Mouse (Mus musculus) hindbrain, postnatal 0 days (tissue): ENCODE measurements around the gene Isl2. TPM values are rescaled to one million over a fixed set of nuclear protein-coding genes. Genes with fewer than 3 reads are reported as not detected.

ENCODE experiments used
- ATAC-seq: fragments of 200-750 bp; cut with Nextera tagmentation; 2 replicates; pipeline ENCODE4 v1.8.0; 2017; ENCODE audit warnings: mild to moderate bottlenecking, moderate TSS enrichment, moderate library complexity
- DNase-seq: peaks from one replicate; pipeline ENCODE4 v3.0.0-alpha.2; 2015; ENCODE audit warnings: low spot score
- H3K27ac ChIP-seq: fragments of 300-500 bp; sonication (generic); 2 replicates; pipeline ENCODE4 v1.5.1; 2014; ENCODE audit warnings: mild to moderate bottlenecking
- H3K27me3 ChIP-seq: fragments of 300-500 bp; sonication (generic); 2 replicates; pipeline ENCODE4 v1.6.1; 2014; ENCODE audit warnings: low read length, mixed read lengths; ENCODE audit not compliant: insufficient read depth
- H3K36me3 ChIP-seq: fragments of 300-500 bp; sonication (generic); 2 replicates; pipeline ENCODE4 v1.6.1; 2014; ENCODE audit warnings: low read length, mixed read lengths; ENCODE audit not compliant: insufficient read depth
- H3K4me1 ChIP-seq: fragments of 300-500 bp; sonication (generic); 2 replicates; pipeline ENCODE4 v1.6.1; 2014; ENCODE audit warnings: antibody characterized with exemption, low read length, mixed read lengths; ENCODE audit not compliant: insufficient read depth
- H3K4me2 ChIP-seq: fragments of 300-500 bp; sonication (generic); 2 replicates; pipeline ENCODE4 v1.6.1; 2014; ENCODE audit warnings: low read depth, mild to moderate bottlenecking, low read length, moderate library complexity, mixed read lengths
- H3K4me3 ChIP-seq: fragments of 300-500 bp; sonication (generic); 2 replicates; pipeline ENCODE4 v1.5.1; 2014; ENCODE audit warnings: low read length
- H3K9ac ChIP-seq: fragments of 300-500 bp; sonication (generic); replicated peaks from 2 replicates; pipeline ENCODE4 v1.6.1; 2014; ENCODE audit warnings: mild to moderate bottlenecking, low read length, moderate library complexity, mixed read lengths
- H3K9me3 ChIP-seq: fragments of 300-500 bp; sonication (generic); 2 replicates; pipeline ENCODE4 v1.6.1; 2016; ENCODE audit warnings: low read length, mixed read lengths
- CTCF ChIP-seq: IDR thresholded peaks from 2 replicates; pipeline ENCODE4 v1.5.1; 2016; ENCODE audit warnings: antibody characterized with exemption, control low read depth, low read depth
- WGBS: fragments of 180-500 bp; shearing (Covaris S2); extraction: QIAGEN DNeasy Blood & Tissue Kit; methylation state at CpG from one replicate; pipeline ENCODE4 v1.1.7; 2014; 5-methylcytosine and 5-hydroxymethylcytosine counted together
- polyA plus RNA-seq: library from polyadenylated mRNA; unstranded; fragments of >200 nt; fragmentation: Nextera tagmentation; extraction: Ambion mirVana; gene quantifications from 2 replicates; pipeline ENCODE4 v1.2.1, GENCODE M21; 2015
- total RNA-seq: library from RNA; depleted of rRNA; stranded (reverse); fragments of >200 nt; gene quantifications from 2 replicates; pipeline ENCODE4 v1.2.3, GENCODE M21; 2014; rRNA removed

Isl2 gene
- 1.2 and 1.6 TPM in 2 replicates for total RNA-seq
- 0.53 and 0.95 TPM in 2 replicates for polyA plus RNA-seq

GRCm38 (mm10) chr9:55538377-55538776 is at the start of gene Isl2:
Gene Isl2 (plus strand): TSS chr9:55538672.
- no peak for DNase-seq
- Histone ChIP-seq H3K4me1 (no peaks in the 10 kb centered on the region; the same call in 1 of the 2 replicates), H3K9me3 (no peaks in the 10 kb centered on the region), H3K9ac (no peak within 1 kb of the TSS), H3K36me3 (no peaks in the 10 kb centered on the region), H3K4me3 (no peak within 1 kb of the TSS), H3K27ac (no peak within 1 kb of the TSS), H3K27me3 (peaks cover 42% of the 10 kb centered on the region), H3K4me2 (no peak within 1 kb of the TSS)
- ATAC-seq, result no peak
- TF ChIP-seq CTCF, result no peak
- WGBS, result 7% methylated on average over 4 of the region's 4 CpGs

DNA sequence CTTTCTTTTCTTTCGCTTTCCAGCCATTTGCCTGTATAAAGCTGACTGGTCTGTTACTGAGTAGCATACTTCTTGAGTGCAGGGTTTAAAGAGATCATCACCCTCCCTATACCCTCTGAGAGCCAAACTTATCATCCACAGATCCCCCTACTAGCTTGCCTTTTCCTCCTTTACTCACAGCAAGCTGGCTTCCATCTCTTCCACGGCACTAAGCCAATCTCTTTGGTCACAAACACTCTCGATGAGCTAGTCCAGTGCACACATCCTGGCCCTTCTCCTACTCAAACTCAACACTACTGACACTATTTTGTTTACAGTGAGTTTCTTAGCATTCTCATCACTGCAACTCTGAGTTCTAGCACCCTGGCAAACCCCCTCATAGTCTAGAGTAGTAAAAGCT is 30.6 kb upstream of the Isl2 start:
- H3K4me1 ChIP-seq, result no peaks in the 10 kb centered on the region; the same call in 1 of the 2 replicates
- H3K4me2 ChIP-seq, result no peak overlapping the region
- H3K27me3 ChIP-seq, result 0 out of 2 replicates have a peak, but pooled peaks cover 3% of the 10 kb centered on the region
- no peak overlapping the region for H3K27ac ChIP-seq
- DNase-seq, result no peak
- no peak overlapping the region for H3K4me3 ChIP-seq
- no peak overlapping the region for H3K9ac ChIP-seq
- 89% methylated on average over 3 of the region's 3 CpGs for WGBS
- TF ChIP-seq CTCF, result no peak
- H3K36me3 ChIP-seq, result no peaks in the 10 kb centered on the region
- H3K9me3 ChIP-seq, result no peaks in the 10 kb centered on the region
- ATAC-seq, result no peak

DNA sequence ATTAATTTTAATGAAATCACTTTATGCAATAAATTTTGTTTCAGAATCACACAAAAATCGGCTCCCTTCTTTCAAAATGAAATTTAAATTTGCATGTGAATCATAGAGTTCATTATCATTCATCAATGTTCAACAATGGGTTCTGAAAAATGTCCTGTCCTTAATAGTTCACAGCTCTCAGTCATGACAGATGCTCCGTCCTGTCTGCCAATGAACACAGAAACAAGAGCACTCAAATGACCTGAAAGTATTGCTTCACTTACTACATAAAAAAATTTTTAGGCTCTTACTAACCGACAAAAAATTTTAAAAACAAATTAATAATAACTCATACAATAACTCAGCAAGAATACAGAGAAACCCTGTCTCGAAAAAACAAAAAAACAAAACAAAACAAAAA is 29.8 kb upstream of the Isl2 start:
- DNase-seq, result no peak
- Histone ChIP-seq H3K36me3 (no peaks in the 10 kb centered on the region), H3K9me3 (no peaks in the 10 kb centered on the region), H3K4me3 (no peak overlapping the region), H3K9ac (no peak overlapping the region), H3K4me2 (no peak overlapping the region), H3K27ac (no peak overlapping the region), H3K4me1 (no peaks in the 10 kb centered on the region; the same call in 1 of the 2 replicates), H3K27me3 (peaks cover 3% of the 10 kb centered on the region; the same call in 1 of the 2 replicates)
- TF ChIP-seq CTCF, result no peak
- ATAC-seq, result no peak
- 52% methylated on average over 4 of the region's 4 CpGs for WGBS

DNA sequence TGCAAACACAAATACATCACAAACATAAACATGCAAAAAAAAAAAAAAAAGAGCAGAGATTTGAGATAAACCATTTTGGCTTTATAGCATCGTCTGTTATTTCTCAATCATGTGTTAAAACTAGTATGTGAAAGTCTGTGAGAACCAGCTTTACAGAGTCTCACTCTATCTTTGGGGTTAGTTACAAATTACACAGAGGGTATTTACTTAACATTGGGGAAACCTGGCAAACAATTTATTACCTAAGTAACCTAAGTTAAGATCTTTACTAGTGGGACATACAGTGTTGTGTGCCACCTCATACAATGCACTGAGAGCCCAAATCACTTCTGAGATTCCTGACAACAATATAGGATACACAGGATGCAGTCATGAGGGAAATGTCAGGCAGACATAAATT is 28.7 kb upstream of the Isl2 start:
- ATAC-seq (no peak), DNase-seq (no peak)
- Histone ChIP-seq H3K4me1 (no peaks in the 10 kb centered on the region; the same call in 1 of the 2 replicates), H3K9me3 (no peaks in the 10 kb centered on the region), H3K4me3 (no peak overlapping the region), H3K36me3 (no peaks in the 10 kb centered on the region), H3K27me3 (peaks cover 3% of the 10 kb centered on the region; the same call in 1 of the 2 replicates), H3K9ac (no peak overlapping the region), H3K27ac (no peak overlapping the region), H3K4me2 (no peak overlapping the region)
- no peak for TF ChIP-seq CTCF
- 88% methylated on average over 1 of the region's 1 CpGs for WGBS

DNA sequence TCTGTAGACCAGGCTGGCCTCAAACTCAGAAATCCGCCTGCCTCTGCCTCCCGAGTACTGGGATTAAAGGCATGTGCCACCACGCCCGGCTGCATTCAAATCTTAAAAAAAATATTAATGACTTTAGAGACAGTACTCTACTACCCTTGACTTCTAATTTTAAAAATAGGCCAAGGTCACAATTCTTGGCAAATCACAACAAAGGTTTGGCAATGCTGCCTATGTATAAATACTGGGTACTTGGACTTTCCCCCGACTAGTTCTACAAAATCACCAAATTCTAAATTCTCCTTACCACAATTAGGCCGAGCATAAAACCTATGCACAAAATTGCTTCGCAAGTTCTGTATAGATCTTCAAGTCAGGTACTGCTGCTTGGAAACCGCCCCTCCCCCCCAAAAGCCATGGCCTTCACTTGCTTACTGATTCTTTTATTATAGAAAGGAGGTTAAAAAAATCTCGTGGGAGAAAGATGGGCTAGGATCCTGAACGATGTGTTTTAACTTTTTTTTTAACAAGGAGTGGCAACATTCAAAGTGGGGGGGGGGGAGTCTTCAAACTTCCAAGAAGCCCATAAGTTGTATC is 27.7 kb upstream of the Isl2 start:
- DNase-seq, result no peak
- no peak overlapping the region for H3K4me3 ChIP-seq
- H3K27ac ChIP-seq, result no peak overlapping the region

GRCm38 (mm10) chr9:55511521-55511993 is 26.9 kb upstream of the Isl2 start:
- H3K4me3 ChIP-seq, result peak overlapping the region; percentile 83
- H3K27ac ChIP-seq, result peak overlapping the region; percentile 87
- H3K27me3 ChIP-seq, result peaks cover 3% of the 10 kb centered on the region; the same call in 1 of the 2 replicates
- H3K9ac ChIP-seq, result peak overlapping the region; percentile 78
- DNase-seq, result peak; percentile 48
- no peaks in the 10 kb centered on the region for H3K9me3 ChIP-seq
- no peaks in the 10 kb centered on the region; the same call in 1 of the 2 replicates for H3K4me1 ChIP-seq
- no peaks in the 10 kb centered on the region for H3K36me3 ChIP-seq
- under 1% methylated on average over 31 of the region's 32 CpGs for WGBS
- peak; percentile 84 for ATAC-seq
- TF ChIP-seq CTCF, result no peak
- peak overlapping the region; percentile 93 for H3K4me2 ChIP-seq

More for the DNA sequence above, 27.7 kb upstream of the Isl2 start:
- Histone ChIP-seq H3K27me3 (peaks cover 3% of the 10 kb centered on the region; the same call in 1 of the 2 replicates), H3K4me1 (no peaks in the 10 kb centered on the region; the same call in 1 of the 2 replicates), H3K4me2 (peak overlapping the region; percentile 93), H3K36me3 (no peaks in the 10 kb centered on the region), H3K9ac (no peak overlapping the region), H3K9me3 (no peaks in the 10 kb centered on the region)
- ATAC-seq, result no peak
- 81% methylated on average over 10 of the region's 10 CpGs for whole genome bisulfite sequencing
- no peak for TF ChIP-seq CTCF
